Mouse (Mus musculus): Measurements from ENCODE around the gene Twist2. TPM values are rescaled to one million over a fixed set of nuclear protein-coding genes. Genes with fewer than 3 reads are reported as not detected.

The Twist2 gene
- not detected for polyA plus RNA-seq (2014; fragmentation: Illumina TruSeq; extraction: RNeasy Lipid Tissue Mini Kit (QIAGEN cat#74804); ENCODE audit: low read depth, low replicate concordance)

DNA sequence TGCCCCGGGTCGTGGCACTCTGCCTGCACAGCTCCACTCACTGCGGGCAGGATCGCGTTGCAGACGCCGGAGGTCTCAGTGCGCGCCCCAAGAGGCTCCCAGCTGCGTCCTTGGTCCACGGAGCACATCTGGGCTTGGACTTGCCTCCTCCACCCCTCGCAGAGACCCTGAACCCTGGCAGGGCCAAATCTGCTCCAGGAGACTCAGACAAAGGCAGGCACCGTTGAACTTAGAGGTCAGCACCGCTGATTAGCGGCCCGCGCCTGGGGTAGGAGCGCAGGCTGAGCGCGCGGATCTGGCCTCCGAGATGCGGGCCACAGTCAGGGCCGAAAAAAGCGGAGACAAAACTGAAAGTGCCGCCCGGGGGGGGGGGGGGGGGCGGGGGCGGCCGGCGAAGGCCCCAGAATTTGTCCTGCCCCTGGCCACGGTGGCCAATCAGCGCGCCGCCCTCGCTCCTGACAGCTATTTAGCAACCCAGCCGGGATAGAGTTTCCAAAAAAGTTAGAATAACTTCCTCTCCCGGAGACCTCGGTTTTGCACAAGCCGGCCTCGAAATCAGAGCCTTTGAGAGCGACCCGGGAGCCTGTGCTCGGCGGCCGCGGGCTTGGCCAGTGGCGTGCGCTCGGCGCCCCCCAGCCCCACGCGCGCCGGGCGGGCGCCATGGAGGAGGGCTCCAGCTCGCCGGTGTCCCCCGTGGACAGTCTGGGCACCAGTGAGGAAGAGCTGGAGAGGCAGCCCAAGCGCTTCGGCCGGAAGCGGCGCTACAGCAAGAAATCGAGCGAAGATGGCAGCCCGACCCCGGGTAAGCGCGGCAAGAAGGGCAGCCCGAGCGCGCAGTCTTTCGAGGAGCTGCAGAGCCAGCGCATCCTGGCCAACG, at the start of gene Twist2:
Gene Twist2 (plus strand): TSS at position 495 of the 877 bp plus-strand sequence.

